Mouse (Mus musculus): ENCODE results near the gene Gm13103.
"Not testable (repeated sequence)": the region's sequence is repeated elsewhere in the genome, so short reads cannot be mapped to it uniquely, and the experiment has no call there.

The Gm13103 gene

DNA sequence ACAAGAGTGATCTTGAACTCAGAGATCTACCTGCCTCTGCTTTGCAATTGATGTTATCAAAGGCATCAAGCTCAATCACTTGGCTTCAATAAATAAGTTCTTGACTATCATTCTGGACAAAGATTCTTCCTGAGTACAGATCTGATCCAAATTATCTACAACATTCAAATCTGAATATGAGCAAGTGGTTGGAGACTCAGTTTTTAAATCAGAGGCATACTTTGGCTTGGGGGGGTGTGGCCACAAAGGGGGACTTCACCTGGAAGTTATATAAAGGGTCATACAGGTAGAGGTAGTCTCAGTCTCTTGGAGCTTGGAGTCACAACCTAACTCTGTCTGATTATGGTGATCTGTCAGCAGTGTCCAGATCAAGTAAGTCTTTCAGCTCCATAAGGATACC, at the start of gene Gm13103:
Gm13103 (plus strand) TSS at position 301 of the 400 bp plus-strand sequence.
- DNase-seq (ENCODE audit: low read depth, low spot score), result not testable (repeated sequence)

- no peak for DNase-seq (ENCODE audit: low read depth, low spot score)
These were observed 30.3 kb upstream of the Gm13103 start, which contains the start of gene Gm13084 for GRCm38 (mm10) chr4:143815993-143816392. TSS of gene Gm13084 (minus strand) at chr4:143816093.

DNA sequence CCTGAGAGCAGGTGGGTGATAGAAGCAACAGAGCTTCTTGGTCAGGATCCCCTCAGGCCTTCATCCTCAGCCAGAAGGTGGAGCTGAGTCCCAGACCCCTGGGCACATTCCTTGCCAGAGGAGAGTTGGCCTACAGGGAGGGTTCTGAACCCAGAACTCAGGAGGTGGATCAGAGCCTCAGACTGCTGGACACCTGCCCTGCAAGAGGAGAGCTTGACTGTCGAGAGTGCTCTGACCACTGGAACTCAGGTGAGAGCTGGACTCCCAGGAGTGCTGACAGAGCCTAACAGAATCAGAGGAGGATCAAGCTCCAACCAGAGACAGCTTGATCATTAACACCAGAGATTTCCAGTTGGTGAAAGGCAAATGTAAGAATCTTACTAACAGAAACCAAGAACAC, 36.1 kb downstream of the Gm13103 start:
- DNase-seq (ENCODE audit: low read depth, low spot score), result not testable (repeated sequence)

DNA sequence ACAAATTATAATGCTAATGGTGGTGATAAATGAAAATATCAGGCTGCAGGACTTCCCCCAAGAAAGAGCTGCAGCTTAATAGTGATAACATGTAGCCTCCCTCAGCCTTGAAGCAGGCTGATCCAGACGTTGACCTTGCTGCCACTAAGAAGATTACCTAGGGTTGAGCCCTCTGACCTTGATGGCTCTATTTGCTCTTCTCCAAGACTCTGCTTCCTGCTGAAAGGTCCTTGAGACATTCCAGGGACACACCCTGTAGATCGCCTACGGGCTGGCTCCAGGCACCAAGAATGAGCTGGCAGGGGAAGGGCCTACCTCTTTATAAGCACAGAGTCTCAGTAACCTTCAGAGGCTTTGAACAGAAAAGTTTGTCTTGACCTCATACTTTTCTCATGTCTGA, 48.1 kb downstream of the Gm13103 start:
- not testable (repeated sequence) for DNase-seq (ENCODE audit: low read depth, low spot score)

GRCm38 (mm10) chr4:143900280-143900679, 54.0 kb downstream of the Gm13103 start, which contains the start of gene Pramef6:
TSS of gene Pramef6 (minus strand) at chr4:143900380.
- not testable (repeated sequence) for DNase-seq (ENCODE audit: low read depth, low spot score)
